ENCODE assay signal across 8 mouse cellular contexts in genomic region chr17:86254285-86254684, GRCm38 (mm10).
DNase-seq lines count a peak whose midpoint lies in the region; ATAC-seq lines count a peak whose summit lies in the region.

No protein-coding gene starts in this region.

- no peak overlapping the region for H3K4me2 ChIP-seq in embryonic facial prominence, embryonic 14.5 days (ENCODE audit: low read depth, low read length)

- ATAC-seq in embryonic facial prominence, embryonic 14.5 days (ENCODE audit: low read depth) = peak; percentile 58

- H3K27ac ChIP-seq in embryonic facial prominence, embryonic 14.5 days (replicated peaks; ENCODE audit: low read depth, low read length) = peak overlapping the region; percentile 2

- H3K9me3 ChIP-seq in embryonic facial prominence, embryonic 14.5 days (ENCODE audit: control insufficient read depth, low read length) = peaks cover 5% of the 10 kb centered on the region

- WGBS in embryonic facial prominence, embryonic 14.5 days = 68% methylated on average over 8 of the region's 8 CpGs

- H3K4me1 ChIP-seq in embryonic facial prominence, embryonic 14.5 days (ENCODE audit: control insufficient read depth, insufficient read depth, low read length) = peaks cover 14% of the 10 kb centered on the region; the same call in 1 of the 2 replicates

- intact Hi-C loops in heart, postnatal 14 days (cut with DNase I) = no loop called here
- intact Hi-C loops in left cerebral cortex, postnatal 4 days (cut with DNase I) = no loop called here

- DNase-seq in kidney, adult 18-20 months = peak; percentile 57
- DNase-seq in kidney, postnatal 10 days = no peak
- DNase-seq in adrenal gland, postnatal 10 days = peak; percentile 80
- peak; percentile 84 for DNase-seq in embryonic facial prominence, embryonic 14.5 days (ENCODE audit: low spot score)
- peak; percentile 76 to 86 for DNase-seq in heart, postnatal 14 days
- DNase-seq in left cerebral cortex, postnatal 4 days = peak; percentile 98
- no peak for DNase-seq in thymus, postnatal 4 days
- DNase-seq in spleen, adult 12 weeks (ENCODE audit: low spot score) = no peak

- H3K9ac ChIP-seq in embryonic facial prominence, embryonic 14.5 days (ENCODE audit: low read depth, low read length) = no peak overlapping the region

- no peaks in the 10 kb centered on the region for H3K27me3 ChIP-seq in embryonic facial prominence, embryonic 14.5 days (replicated peaks; ENCODE audit: control insufficient read depth, insufficient read depth, low read length)

- H3K4me3 ChIP-seq in embryonic facial prominence, embryonic 14.5 days (ENCODE audit: low read depth, low read length) = no peak overlapping the region

- H3K36me3 ChIP-seq in embryonic facial prominence, embryonic 14.5 days (ENCODE audit: control insufficient read depth, insufficient read depth, low read length) = no peaks in the 10 kb centered on the region

Comparison
In these comparisons a context has a peak if more than half of its experiments do, and no peak if none do; other contexts are left out.
1. DNase-seq: peak in kidney, adult 18-20 months (single experiment), adrenal gland, postnatal 10 days (single experiment), embryonic facial prominence, embryonic 14.5 days (single experiment), heart, postnatal 14 days (2 of 2) and left cerebral cortex, postnatal 4 days (single experiment); none in kidney, postnatal 10 days (single experiment), thymus, postnatal 4 days (single experiment) and spleen, adult 12 weeks (single experiment).